Mouse (Mus musculus) liver, embryonic 14.5 days (tissue): ENCODE data around the gene Ppp1r12a.

Experiments
- CTCF ChIP-seq: IDR thresholded peaks from 2 replicates; pipeline ENCODE4 v1.5.1; 2016; ENCODE audit warnings: antibody characterized with exemption, low read depth, control low read depth
- EP300 ChIP-seq: IDR thresholded peaks from 2 replicates; pipeline ENCODE4 v1.6.1; 2016; ENCODE audit warnings: antibody characterized with exemption, low read depth

DNA sequence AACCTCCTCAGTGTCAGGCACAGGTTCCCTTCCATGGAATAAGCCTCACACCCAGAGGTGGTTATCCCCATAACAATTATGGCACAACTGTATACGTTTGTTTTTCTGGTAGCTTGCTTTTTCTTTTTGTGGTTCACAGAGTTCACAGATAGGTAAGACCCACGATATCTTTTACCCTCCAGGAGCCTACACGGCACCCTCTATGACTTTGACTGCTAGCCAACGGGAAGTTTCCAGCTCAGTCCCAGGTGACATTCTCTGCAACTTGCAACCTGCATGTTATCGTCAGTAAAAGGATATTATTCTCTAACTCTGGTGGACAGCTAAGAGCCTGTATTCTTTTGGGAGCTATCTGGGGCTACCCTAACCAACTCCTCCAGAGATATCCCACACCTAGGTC, 148.2 kb downstream of the Ppp1r12a start:
- TF ChIP-seq CTCF (no peak), EP300 (no peak)
